ENCODE assay signal across 16 mouse cellular contexts in the genomic region with DNA sequence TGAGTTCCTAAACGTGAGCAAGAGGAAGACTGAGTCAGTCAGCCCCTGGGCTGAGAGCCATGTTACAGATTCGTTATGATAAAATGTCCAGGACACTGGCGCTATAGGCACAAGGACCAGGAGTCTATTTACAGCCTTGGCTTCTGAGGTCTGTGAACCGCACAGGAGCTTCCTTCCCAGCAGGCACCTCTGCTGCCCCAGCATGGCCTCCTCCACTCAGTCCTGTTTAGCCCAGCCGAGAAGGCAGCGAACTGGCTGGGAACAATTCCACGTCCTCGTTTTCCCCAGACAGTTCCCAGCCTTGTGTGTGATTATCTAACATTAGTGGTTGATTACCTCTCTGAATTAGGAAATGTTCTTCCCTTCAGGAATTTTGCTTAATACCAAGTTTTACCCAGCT. TPM values are rescaled to one million over a fixed set of nuclear protein-coding genes. Genes with fewer than 3 reads are reported as not detected.
DNase-seq lines count a peak whose midpoint lies in the region; ATAC-seq lines count a peak whose summit lies in the region.
"Had no signal": no experiment of that assay in that cellular context is flagged by ENCODE, and none has a peak within 500 bp of the region (broad histone marks: within the 10 kb centered on the region; RNA-seq: fewer than 3 reads in every experiment).

No protein-coding gene starts in this region.

- H3K4me3 ChIP-seq in heart, embryonic 12.5 days = no peak overlapping the region
- H3K4me3 ChIP-seq: erythroblast, embryonic 14.5 days; neural tube, embryonic 13.5 days had no signal

- peak; percentile 59 for ATAC-seq in frontal cortex, adult (ENCODE audit: low TSS enrichment)
- no peak; the same call in 1 of the 2 replicates for ATAC-seq in heart, embryonic 12.5 days (ENCODE audit: insufficient number of reproducible peaks, low FRiP score)
- ATAC-seq: midbrain, embryonic 16.5 days had no signal

- no peaks in the 10 kb centered on the region for H3K9me3 ChIP-seq in heart, embryonic 12.5 days (replicated peaks)
- H3K9me3 ChIP-seq: G1E; neural tube, embryonic 13.5 days had no signal

- no peak overlapping the region for H3K9ac ChIP-seq in heart, embryonic 12.5 days
- H3K9ac ChIP-seq: neural tube, embryonic 13.5 days had no signal

- no peaks in the 10 kb centered on the region for H3K27me3 ChIP-seq in heart, embryonic 12.5 days (replicated peaks)
- H3K27me3 ChIP-seq: neural tube, embryonic 13.5 days had no signal

- peaks cover 41% of the 10 kb centered on the region for H3K36me3 ChIP-seq in heart, embryonic 12.5 days

- H3K4me1 ChIP-seq in heart, embryonic 12.5 days (replicated peaks) = peaks cover 14% of the 10 kb centered on the region
- H3K4me1 ChIP-seq: neural tube, embryonic 13.5 days had no signal

- 41% methylated on average over 8 of the region's 8 CpGs for WGBS in heart, embryonic 12.5 days

- H3K27ac ChIP-seq in heart, embryonic 12.5 days (ENCODE audit: poor library complexity, severe bottlenecking) = peak overlapping the region; percentile 11; the same call in 1 of the 2 replicates
- H3K27ac ChIP-seq: neural tube, embryonic 13.5 days had no signal

- no peak overlapping the region for H3K4me2 ChIP-seq in heart, embryonic 12.5 days
- H3K4me2 ChIP-seq: neural tube, embryonic 13.5 days had no signal

- DNase-seq in frontal cortex, postnatal 36 days (ENCODE audit: low spot score in 2 of 2) = no peak
- peak; percentile 50 for DNase-seq in adrenal gland, postnatal 10 days
- peak; percentile 20 for DNase-seq in cerebellum, adult 8-10 months
- DNase-seq in urinary bladder, postnatal 4 days (ENCODE audit: low spot score in 2 of 2) = no peak
- no peak for DNase-seq in spleen, postnatal 4 days (ENCODE audit: low spot score in 2 of 2)
- no peak for DNase-seq in lung, postnatal 25 days (ENCODE audit: low spot score)
- DNase-seq: kidney, postnatal 10 days; liver; lung, adult 2 months; retina, postnatal 1 day had no signal

RNA-seq across cellular contexts. Expression of gene Rpp40, which starts 45.2 kb away (rescaled TPM):
- total RNA-seq in adrenal gland, postnatal 10 days (2021) = 10 to 100 TPM; 13.0 TPM
- polyA plus RNA-seq in heart, embryonic 12.5 days (2016; fragmentation: Nextera tagmentation; extraction: Ambion mirVana) = 11.4 and 12.0 TPM in 2 replicates

Comparison
In these comparisons a context has a peak if more than half of its experiments do, and no peak if none do; other contexts are left out.
1. DNase-seq: peak in adrenal gland, postnatal 10 days (single experiment) and cerebellum, adult 8-10 months (single experiment); none in frontal cortex, postnatal 36 days (0 of 2), urinary bladder, postnatal 4 days (0 of 2), spleen, postnatal 4 days (0 of 2) and lung, postnatal 25 days (single experiment).